Mouse (Mus musculus) urinary bladder, adult 2 months (tissue): ENCODE results near the gene Gap43. TPM values are rescaled to one million over a fixed set of nuclear protein-coding genes. Genes with fewer than 3 reads are reported as not detected.
"Not testable (repeated sequence)": the region's sequence is repeated elsewhere in the genome, so short reads cannot be mapped to it uniquely, and the experiment has no call there.

Source experiments
- DNase-seq: peaks from one replicate; pipeline ENCODE4 v3.0.0; 2022; ENCODE audit warnings: low spot score
- polyA plus RNA-seq: library from polyadenylated mRNA; depleted of rRNA; stranded (reverse); fragments of >200 nt; gene quantifications from 2 replicates; pipeline ENCODE4 v1.2.3, GENCODE M21; 2012

The Gap43 gene
- polyA plus RNA-seq, 1 experiment = 2.5 TPM

GRCm38 (mm10) chr16:42294481-42294880, 46.0 kb downstream of the Gap43 start:
- DNase-seq = no peak

DNA sequence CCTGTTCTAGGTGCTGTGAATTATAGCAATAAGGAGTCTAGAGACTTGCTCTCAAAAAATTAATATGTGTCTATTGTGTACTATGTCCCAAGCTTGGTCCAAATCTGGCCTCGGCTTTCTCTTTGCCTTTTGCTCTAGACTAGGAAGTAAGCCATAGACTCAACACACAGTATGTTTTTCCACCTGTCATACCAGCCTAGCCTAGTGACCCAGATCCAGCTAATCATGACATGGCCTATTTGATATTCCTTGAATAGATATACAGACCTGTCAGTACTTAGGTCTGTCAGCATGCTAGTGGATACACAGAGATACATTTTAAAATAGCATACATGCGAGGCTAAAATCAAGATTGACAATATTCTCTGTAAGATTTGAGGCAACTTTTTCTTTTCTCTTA, 46.4 kb downstream of the Gap43 start:
- no peak for DNase-seq

DNA sequence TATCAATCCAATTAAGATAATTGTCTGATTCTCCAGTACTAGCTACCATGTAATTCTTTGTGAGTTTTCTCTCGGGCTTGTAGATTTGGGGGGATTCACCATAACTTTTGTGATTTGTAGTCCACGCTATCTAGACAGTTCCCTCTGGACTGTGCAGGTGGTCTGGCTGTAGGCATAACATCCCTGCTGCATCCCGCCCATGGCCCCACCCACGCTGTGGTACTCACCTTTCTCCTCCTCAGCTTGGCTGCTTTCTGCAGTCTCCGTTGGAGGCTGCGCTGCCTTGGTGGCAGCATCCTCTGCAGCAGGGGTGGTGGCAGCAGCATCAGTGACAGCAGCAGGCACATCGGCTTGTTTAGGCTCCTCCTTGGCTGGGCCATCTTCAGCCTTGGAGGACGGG, 48.9 kb downstream of the Gap43 start:
- no peak for DNase-seq

DNA sequence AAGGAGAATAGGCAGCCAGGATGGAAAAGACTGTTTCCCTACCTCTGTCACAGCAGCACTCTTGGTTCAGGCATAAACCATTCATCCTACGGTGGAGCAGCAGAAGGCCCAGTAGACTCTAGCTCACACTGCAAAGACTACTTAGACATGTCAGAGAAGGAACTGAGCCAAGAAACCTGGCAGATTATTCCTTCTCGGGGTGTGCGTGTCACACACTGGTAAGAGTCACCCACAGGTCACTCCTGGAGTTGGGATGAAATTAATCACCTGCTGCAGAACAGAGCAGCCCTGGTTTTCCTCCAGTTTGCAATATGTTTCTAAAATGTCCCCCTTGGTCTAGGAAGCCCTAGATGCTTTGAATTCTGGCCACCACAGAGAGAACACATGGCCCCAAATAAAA, 56.4 kb downstream of the Gap43 start:
- DNase-seq = no peak

DNA sequence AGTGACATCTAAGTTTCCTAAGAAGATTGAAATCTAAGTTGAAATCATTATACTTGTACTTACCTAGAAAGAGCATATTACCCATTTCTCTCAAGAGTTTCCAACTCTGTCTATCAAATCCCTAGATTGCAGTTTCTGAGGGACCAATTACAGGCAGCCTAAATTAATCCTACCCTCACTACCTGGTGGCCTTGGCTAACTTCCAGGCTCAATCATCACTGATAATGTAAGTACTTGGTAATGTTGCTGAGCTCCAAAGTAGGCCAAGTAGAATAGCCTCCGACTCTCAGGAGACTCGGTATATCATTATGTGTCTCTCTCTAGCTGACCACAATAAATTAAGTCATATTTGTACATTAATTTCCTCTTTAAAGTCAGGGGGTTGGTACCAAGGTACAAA, 62.7 kb downstream of the Gap43 start:
- no peak for DNase-seq

- no peak for DNase-seq
These were observed 63.2 kb downstream of the Gap43 start for GRCm38 (mm10) chr16:42277268-42277667.

DNA sequence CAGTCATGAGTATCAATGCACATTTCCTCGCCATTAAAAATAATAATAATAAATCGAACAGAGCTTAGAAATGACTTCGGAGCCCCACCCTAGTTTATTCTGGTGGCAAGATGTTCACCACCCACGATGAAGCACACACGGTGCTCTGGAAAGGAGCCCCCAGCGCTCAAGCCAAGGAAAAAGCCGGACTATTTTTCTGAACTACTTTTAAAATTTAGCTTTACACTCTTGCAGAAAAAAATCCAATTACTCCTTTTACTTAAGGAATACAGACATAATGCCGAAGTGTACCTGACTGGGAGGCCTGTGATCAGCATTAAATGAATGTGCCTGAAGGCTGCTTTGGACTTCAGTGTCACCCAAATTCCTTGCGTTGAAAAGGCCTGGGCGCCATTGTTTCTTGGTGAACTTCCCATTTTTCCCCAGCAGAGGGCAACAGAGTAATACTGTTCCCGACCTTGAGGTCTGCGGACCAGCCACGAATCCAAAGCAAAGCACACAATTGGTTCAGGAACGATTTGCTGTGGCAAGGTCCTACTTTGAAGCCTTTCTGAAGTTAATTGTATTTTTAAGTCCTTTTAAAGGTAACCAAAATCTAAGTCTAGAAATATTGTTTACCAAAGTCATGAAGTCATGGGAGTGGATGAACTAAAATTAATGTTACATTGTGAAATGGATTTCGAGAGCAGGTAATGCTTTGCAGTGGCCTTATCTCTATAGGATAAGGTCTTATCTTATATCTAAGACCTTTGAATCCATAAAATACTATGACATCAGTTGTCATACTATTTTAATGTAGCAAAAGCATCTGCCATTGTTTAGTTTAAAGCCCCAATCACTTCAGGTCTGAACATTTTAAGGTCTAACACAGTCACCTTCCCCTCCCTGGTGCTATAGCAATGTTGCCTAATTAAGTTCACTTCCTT, 64.0 kb downstream of the Gap43 start:
- DNase-seq = peak; percentile 23

- DNase-seq = no peak
These were observed 64.8 kb downstream of the Gap43 start for GRCm38 (mm10) chr16:42275518-42276215.

DNA sequence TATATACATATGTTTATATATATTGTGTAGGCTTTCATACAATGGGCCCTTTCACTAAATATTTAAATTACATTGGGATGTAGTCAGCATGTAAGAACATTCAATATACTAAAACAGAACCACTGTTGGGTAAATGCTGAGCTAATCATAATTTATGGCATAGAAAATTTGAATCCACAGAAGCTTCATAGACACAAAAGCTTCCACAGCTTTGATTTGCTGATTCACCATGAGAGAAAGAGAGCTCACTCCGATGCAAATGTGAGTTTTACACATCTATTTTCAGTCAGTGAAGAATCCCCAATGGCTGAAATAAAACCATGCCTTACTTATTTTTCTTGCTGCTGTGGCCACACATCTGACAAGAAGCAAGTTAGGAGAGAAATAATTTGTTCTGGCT, 69.2 kb downstream of the Gap43 start:
- DNase-seq = no peak

DNA sequence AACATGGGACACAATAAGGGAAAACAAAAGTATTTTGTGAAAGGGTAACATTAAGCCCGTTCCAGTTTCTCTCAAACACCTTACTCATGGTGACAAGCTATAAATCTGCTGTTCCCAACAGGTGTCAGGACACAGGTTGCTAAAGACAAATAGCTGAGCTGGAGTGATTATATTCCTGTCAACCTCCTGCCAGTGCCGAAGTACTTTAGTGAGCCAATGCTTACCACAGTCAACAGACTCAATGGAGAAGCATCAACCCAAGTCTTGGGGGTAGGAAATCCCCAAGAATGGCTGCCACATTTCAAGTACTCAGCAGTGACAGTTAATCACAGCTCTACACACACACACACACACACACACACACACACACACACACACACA, 70.9 kb downstream of the Gap43 start:
- no peak for DNase-seq

- DNase-seq = no peak
These were observed 71.4 kb downstream of the Gap43 start for GRCm38 (mm10) chr16:42268843-42269586.

GRCm38 (mm10) chr16:42265185-42265584, 75.3 kb downstream of the Gap43 start:
- no peak for DNase-seq

DNA sequence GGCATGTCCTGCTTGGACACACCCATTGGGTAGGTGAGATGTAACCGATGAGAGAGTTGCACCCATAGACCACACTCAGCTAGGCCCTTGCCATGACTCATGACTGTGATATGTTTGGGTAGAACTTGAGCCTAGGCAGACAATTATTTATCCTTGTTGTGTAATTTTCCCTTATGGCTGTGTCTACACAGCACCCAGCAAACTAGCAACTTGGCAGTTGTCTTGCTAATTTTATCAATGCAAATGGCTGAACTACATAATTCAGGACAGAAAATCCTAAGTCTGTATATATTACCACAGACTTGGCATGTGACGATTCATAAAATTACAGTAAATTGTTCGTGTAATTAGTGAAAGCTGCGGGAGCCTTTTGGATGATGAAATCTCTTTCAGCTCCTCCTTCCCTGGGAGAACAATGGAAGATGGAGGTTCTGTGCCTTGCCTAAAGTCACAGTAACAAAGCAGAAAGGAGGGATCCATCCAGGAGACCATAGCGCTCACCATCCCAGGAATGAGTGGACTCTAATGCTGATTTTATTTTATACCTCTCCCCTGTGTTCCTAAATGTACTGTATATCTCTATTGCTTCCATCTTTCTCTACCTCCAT, 77.4 kb downstream of the Gap43 start:
- no peak for DNase-seq

GRCm38 (mm10) chr16:42255693-42256092, 84.8 kb downstream of the Gap43 start:
- no peak for DNase-seq

DNA sequence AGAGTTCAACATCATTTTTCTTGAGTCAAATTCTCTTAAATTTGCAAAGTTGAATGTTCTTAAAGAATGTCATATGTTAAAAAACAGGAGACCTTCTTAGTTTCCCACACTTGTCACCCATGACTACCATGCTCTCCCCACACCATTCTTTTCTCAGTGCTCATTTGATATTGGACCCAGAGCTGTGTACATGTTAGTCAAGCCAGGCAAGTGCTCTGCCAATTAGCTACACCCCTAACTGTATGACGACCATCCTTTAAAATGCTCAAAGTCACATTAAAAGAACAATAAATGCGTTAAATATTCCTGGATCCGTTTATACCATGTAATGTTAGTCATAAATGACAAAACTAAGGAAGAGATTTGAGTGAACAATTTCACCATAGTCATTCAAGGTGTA, 85.2 kb downstream of the Gap43 start:
- DNase-seq = no peak

DNA sequence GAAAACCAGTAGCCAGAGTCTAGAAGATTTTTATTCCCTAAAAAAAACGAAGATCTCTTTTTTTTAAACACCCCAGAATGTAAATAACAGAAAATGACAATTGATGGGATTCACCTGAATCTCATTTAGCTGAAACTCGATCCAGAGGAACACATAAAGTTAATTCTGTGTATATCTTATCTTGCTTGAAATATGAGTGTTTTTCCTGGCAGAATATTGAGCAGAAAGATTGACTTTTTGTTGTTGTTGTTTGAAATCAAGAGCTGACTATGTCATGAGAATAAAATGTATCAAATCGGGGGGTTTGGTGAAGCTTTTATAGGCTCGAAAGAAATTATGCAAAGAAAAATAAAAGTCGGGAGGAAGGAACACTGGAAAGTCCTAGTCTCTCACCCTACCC, 88.2 kb downstream of the Gap43 start:
- no peak for DNase-seq

DNA sequence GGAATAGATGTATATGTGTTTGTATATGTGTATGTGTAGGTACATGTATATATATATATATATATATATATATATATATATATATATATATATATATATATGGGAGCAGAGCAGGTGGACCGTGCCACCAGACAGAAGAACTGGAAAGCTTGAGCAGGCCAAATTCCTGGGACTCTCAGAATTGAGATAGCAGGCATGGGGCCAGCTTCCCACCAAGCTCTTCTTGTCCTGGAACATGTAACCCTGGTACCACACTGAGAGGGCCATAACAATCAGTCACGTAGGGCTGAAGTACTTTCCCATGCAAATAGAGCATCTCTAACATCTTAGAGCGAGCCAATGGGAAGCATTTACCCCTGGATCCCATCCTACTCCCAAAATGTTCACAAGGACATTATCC, 96.3 kb downstream of the Gap43 start:
- not testable (repeated sequence) for DNase-seq

- no peak for DNase-seq
These were observed 109.1 kb downstream of the Gap43 start for GRCm38 (mm10) chr16:42231306-42231705.
